Mouse (Mus musculus): Measurements from ENCODE around the gene Kmt2d. TPM values are rescaled to one million over a fixed set of nuclear protein-coding genes. Genes with fewer than 3 reads are reported as not detected.

The Kmt2d gene
- total and polyA plus RNA-seq, 2 experiments from 2014 or later, result 6.0 to 31.6 TPM

DNA sequence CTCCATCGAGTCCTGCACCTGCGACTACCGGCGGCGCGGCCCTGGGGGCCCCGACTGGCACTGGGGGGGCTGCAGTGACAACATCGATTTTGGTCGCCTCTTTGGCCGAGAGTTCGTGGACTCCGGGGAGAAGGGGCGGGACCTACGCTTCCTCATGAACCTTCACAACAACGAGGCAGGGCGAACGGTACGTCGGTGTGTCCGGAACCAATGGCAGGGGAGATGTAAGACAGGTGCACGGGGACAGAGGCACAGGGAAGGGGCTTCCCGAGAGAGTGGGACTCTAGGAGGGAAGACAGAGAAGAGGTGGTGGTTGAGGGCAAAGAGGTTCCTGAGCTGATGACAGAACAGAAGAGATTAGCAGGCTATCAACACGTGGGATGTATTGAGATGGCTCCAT lies 79.2 kb downstream of the Kmt2d start:
- peaks cover 21% of the 10 kb centered on the region for H3K4me1 ChIP-seq (ENCODE audit: control insufficient read depth, insufficient read depth)
- H3K4me3 ChIP-seq (ENCODE audit: low read depth, low read length), result peak overlapping the region; percentile 35
- 0 out of 2 replicates have a peak overlapping the region, but pooled peaks have one; percentile 53 for H3K4me2 ChIP-seq (ENCODE audit: low read depth, low read length)
- WGBS, result 2% methylated on average over 23 of the region's 23 CpGs
- no peak overlapping the region for H3K9ac ChIP-seq (replicated peaks; ENCODE audit: low read depth, low read length)
- no peak for TF ChIP-seq CTCF (IDR thresholded peaks at IDR 0.05; ENCODE audit: low read depth)
- TF ChIP-seq EP300 (IDR thresholded peaks at IDR 0.05; ENCODE audit: low read depth), result no peak
- peaks cover 97% of the 10 kb centered on the region for H3K27me3 ChIP-seq (ENCODE audit: control insufficient read depth, insufficient read depth, low read length)
- no peaks in the 10 kb centered on the region for H3K36me3 ChIP-seq (replicated peaks; ENCODE audit: control insufficient read depth, insufficient read depth, low read length)
- ATAC-seq (ENCODE audit: insufficient read depth, low read depth) (no peak), DNase-seq (ENCODE audit: low spot score) (no peak)
- no peaks in the 10 kb centered on the region for H3K9me3 ChIP-seq (replicated peaks; ENCODE audit: control insufficient read depth, low read length)
- no peak overlapping the region for H3K27ac ChIP-seq (ENCODE audit: low read depth)

DNA sequence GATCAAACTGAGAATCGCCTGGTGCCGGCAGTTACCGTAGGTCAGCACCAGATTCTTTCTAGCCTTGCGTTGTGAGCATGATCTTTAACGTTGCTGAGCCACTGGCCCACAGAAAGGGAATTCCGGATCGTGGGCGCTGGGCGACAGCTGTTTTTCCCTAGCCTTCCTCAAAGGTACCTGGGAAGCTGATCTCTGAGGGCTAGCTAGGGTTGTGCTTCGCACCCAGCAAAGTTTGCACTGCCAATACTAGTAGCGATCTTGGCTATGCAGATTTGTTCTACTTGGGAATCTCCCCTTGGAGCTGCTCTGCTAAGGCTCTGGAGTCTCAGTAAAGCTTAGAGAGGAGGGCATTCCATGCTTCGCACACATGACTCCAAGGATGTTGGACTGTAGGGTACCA lies 79.8 kb downstream of the Kmt2d start:
- no peak for ATAC-seq (ENCODE audit: insufficient read depth, low read depth)
- H3K9ac ChIP-seq (replicated peaks; ENCODE audit: low read depth, low read length), result no peak overlapping the region
- peak overlapping the region; percentile 35 for H3K4me3 ChIP-seq (ENCODE audit: low read depth, low read length)
- H3K9me3 ChIP-seq (replicated peaks; ENCODE audit: control insufficient read depth, low read length), result no peaks in the 10 kb centered on the region
- peaks cover 16% of the 10 kb centered on the region for H3K4me1 ChIP-seq (ENCODE audit: control insufficient read depth, insufficient read depth)
- DNase-seq (ENCODE audit: low spot score), result no peak
- H3K27ac ChIP-seq (ENCODE audit: low read depth), result no peak overlapping the region
- peak overlapping the region; percentile 53 for H3K4me2 ChIP-seq (ENCODE audit: low read depth, low read length)
- H3K27me3 ChIP-seq (ENCODE audit: control insufficient read depth, insufficient read depth, low read length), result peaks cover 91% of the 10 kb centered on the region
- H3K36me3 ChIP-seq (replicated peaks; ENCODE audit: control insufficient read depth, insufficient read depth, low read length), result no peaks in the 10 kb centered on the region
- 4% methylated on average over 12 of the region's 12 CpGs for WGBS
- TF ChIP-seq EP300 (IDR thresholded peaks at IDR 0.05; ENCODE audit: low read depth) (no peak), CTCF (IDR thresholded peaks at IDR 0.05; ENCODE audit: low read depth) (no peak)

DNA sequence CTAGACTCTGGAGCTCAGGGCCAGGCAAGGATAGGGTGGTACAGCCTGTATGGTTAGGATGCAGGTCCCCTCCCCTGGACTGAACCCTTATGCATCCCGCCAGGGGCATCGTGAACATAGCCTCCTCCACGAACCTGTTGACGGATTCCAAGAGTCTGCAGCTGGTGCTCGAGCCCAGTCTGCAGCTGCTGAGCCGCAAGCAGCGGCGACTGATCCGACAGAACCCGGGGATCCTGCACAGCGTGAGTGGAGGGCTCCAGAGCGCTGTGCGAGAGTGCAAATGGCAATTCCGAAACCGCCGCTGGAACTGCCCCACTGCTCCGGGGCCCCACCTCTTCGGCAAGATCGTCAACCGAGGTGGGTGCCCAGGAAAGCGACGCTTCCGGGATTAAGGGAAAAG lies 80.2 kb downstream of the Kmt2d start:
- TF ChIP-seq CTCF (IDR thresholded peaks at IDR 0.05; ENCODE audit: low read depth) (no peak), EP300 (IDR thresholded peaks at IDR 0.05; ENCODE audit: low read depth) (no peak)
- no peaks in the 10 kb centered on the region for H3K36me3 ChIP-seq (replicated peaks; ENCODE audit: control insufficient read depth, insufficient read depth, low read length)
- ATAC-seq (ENCODE audit: insufficient read depth, low read depth) (no peak), DNase-seq (ENCODE audit: low spot score) (no peak)
- peak overlapping the region; percentile 35 for H3K4me3 ChIP-seq (ENCODE audit: low read depth, low read length)
- H3K4me1 ChIP-seq (ENCODE audit: control insufficient read depth, insufficient read depth), result peaks cover 16% of the 10 kb centered on the region
- peaks cover 87% of the 10 kb centered on the region for H3K27me3 ChIP-seq (ENCODE audit: control insufficient read depth, insufficient read depth, low read length)
- under 1% methylated on average over 23 of the region's 23 CpGs for WGBS
- no peaks in the 10 kb centered on the region for H3K9me3 ChIP-seq (replicated peaks; ENCODE audit: control insufficient read depth, low read length)
- H3K4me2 ChIP-seq (ENCODE audit: low read depth, low read length), result peak overlapping the region; percentile 53
- no peak overlapping the region; the same call in 1 of the 2 replicates for H3K9ac ChIP-seq (replicated peaks; ENCODE audit: low read depth, low read length)
- H3K27ac ChIP-seq (ENCODE audit: low read depth), result no peak overlapping the region

DNA sequence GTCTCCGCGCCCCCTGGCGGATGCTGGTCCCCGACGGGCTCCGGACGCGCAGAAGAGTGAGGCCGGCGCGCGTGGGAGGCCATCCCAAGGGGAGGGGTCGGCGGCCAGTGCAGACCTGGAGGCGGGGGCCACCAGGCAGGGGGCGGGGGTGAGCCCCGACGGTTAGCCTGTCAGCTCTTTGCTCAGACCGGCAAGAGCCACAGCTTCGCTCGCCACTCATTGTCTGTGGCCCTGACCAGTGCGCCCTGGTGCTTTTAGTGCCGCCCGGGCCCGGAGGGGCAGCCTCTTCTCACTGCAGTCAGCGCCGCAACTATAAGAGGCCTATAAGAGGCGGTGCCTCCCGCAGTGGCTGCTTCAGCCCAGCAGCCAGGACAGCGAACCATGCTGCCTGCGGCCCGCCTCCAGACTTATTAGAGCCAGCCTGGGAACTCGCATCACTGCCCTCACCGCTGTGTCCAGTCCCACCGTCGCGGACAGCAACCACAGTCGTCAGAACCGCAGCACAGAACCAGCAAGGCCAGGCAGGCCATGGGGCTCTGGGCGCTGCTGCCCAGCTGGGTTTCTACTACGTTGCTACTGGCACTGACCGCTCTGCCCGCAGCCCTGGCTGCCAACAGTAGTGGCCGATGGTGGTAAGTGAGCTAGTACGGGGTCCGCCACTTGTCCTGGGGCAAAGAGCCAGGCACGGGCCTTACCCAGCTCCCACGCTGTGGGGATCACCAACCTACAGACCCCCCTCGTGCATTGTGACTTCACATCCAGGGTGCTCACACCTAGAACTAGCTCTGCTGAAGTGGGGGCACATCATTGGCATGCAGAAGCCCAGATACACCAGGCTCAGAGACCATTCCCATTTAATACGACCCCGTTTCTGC lies 81.1 kb downstream of the Kmt2d start, which contains the start of gene Wnt1:
TSS of gene Wnt1 (plus strand) at position 197 of the 875 bp plus-strand sequence.
- no peaks in the 10 kb centered on the region for H3K9me3 ChIP-seq (replicated peaks; ENCODE audit: control insufficient read depth, low read length)
- H3K4me1 ChIP-seq (ENCODE audit: control insufficient read depth, insufficient read depth), result peaks cover 16% of the 10 kb centered on the region
- H3K27ac ChIP-seq (ENCODE audit: low read depth), result no peak within 1 kb of the TSS
- H3K4me2 ChIP-seq (ENCODE audit: low read depth, low read length), result peak within 1 kb of the TSS; percentile 53
- H3K4me3 ChIP-seq (ENCODE audit: low read depth, low read length), result peak within 1 kb of the TSS; percentile 35
- no peaks in the 10 kb centered on the region for H3K36me3 ChIP-seq (replicated peaks; ENCODE audit: control insufficient read depth, insufficient read depth, low read length)
- TF ChIP-seq CTCF (IDR thresholded peaks at IDR 0.05; ENCODE audit: low read depth) (peak; percentile 60), EP300 (IDR thresholded peaks at IDR 0.05; ENCODE audit: low read depth) (no peak)
- no peak within 1 kb of the TSS; the same call in 1 of the 2 replicates for H3K9ac ChIP-seq (replicated peaks; ENCODE audit: low read depth, low read length)
- DNase-seq (ENCODE audit: low spot score) (no peak), ATAC-seq (ENCODE audit: insufficient read depth, low read depth) (0 out of 2 replicates have a peak, but pooled peaks have one; percentile 31)
- peaks cover 82% of the 10 kb centered on the region for H3K27me3 ChIP-seq (ENCODE audit: control insufficient read depth, insufficient read depth, low read length)
- 6% methylated on average over 41 of the region's 51 CpGs for WGBS

DNA sequence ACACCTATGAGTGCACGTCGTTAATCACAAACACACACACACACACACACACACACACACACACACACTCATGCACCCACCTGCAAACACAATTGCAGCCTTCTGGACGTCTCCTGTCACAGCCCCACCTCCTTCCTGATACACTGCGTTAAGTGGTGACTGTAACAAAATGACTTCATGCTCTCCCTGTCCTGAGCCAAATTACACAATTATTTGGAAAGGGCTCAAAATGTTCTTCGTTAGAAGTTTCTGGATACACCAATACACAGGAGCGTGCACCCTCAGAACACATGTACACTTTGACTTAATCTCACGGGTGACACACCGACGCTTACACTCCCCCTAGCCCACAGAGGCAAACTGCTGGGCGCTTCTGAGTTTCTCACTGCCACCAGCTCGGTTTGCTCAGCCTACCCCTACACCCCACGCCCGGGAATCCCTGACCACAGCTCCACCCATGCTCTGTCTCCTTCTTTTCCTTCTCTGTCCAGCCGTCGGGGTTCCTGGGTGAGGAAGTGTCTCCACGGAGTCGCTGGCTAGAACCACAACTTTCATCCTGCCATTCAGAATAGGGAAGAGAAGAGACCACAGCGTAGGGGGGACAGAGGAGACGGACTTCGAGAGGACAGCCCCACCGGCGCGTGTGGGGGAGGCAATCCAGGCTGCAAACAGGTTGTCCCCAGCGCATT lies 81.9 kb downstream of the Kmt2d start:
- TF ChIP-seq EP300 (IDR thresholded peaks at IDR 0.05; ENCODE audit: low read depth) (no peak), CTCF (IDR thresholded peaks at IDR 0.05; ENCODE audit: low read depth) (no peak)
- Histone ChIP-seq H3K9me3 (replicated peaks; ENCODE audit: control insufficient read depth, low read length) (no peaks in the 10 kb centered on the region), H3K27ac (ENCODE audit: low read depth) (no peak overlapping the region), H3K36me3 (replicated peaks; ENCODE audit: control insufficient read depth, insufficient read depth, low read length) (no peaks in the 10 kb centered on the region), H3K4me3 (ENCODE audit: low read depth, low read length) (peak overlapping the region; percentile 12), H3K4me1 (ENCODE audit: control insufficient read depth, insufficient read depth) (peaks cover 16% of the 10 kb centered on the region), H3K4me2 (ENCODE audit: low read depth, low read length) (peak overlapping the region; percentile 5; the same call in 1 of the 2 replicates), H3K9ac (replicated peaks; ENCODE audit: low read depth, low read length) (no peak overlapping the region), H3K27me3 (ENCODE audit: control insufficient read depth, insufficient read depth, low read length) (peaks cover 74% of the 10 kb centered on the region)
- 12% methylated on average over 24 of the region's 24 CpGs for WGBS
- ATAC-seq (ENCODE audit: insufficient read depth, low read depth) (no peak), DNase-seq (ENCODE audit: low spot score) (no peak)
